Mouse (Mus musculus) embryonic facial prominence, embryonic 13.5 days (tissue): ENCODE data around the gene Gm45233. TPM values are rescaled to one million over a fixed set of nuclear protein-coding genes. Genes with fewer than 3 reads are reported as not detected.

Experiments
- ATAC-seq: fragments of 200-750 bp; cut with Nextera tagmentation; 2 replicates; pipeline ENCODE4 v1.8.0; 2017; ENCODE audit warnings: low read depth; ENCODE audit not compliant: insufficient number of reproducible peaks, insufficient read depth, low FRiP score, low TSS enrichment
- H3K27ac ChIP-seq: fragments of 300-500 bp; sonication (generic); 2 replicates; pipeline ENCODE4 v1.5.1; 2015; ENCODE audit warnings: moderate library complexity, mild to moderate bottlenecking, inconsistent platforms
- H3K27me3 ChIP-seq: fragments of 300-500 bp; sonication (generic); 2 replicates; pipeline ENCODE4 v1.6.1; 2015; ENCODE audit warnings: mild to moderate bottlenecking, inconsistent platforms
- H3K36me3 ChIP-seq: fragments of 300-500 bp; sonication (generic); 2 replicates; pipeline ENCODE4 v1.6.1; 2015; ENCODE audit warnings: mild to moderate bottlenecking, inconsistent platforms
- H3K4me1 ChIP-seq: fragments of 300-500 bp; sonication (generic); 2 replicates; pipeline ENCODE4 v1.6.1; 2015; ENCODE audit warnings: inconsistent platforms
- H3K4me2 ChIP-seq: fragments of 300-500 bp; sonication (generic); 2 replicates; pipeline ENCODE4 v1.6.1; 2015; ENCODE audit warnings: moderate library complexity, mild to moderate bottlenecking, inconsistent platforms
- H3K4me3 ChIP-seq: fragments of 300-500 bp; sonication (generic); 2 replicates; pipeline ENCODE4 v1.5.1; 2015; ENCODE audit warnings: mild to moderate bottlenecking, inconsistent platforms
- H3K9ac ChIP-seq: fragments of 300-500 bp; sonication (generic); 2 replicates; pipeline ENCODE4 v1.6.1; 2015; ENCODE audit warnings: mild to moderate bottlenecking, inconsistent platforms
- H3K9me3 ChIP-seq: fragments of 300-500 bp; sonication (generic); 2 replicates; pipeline ENCODE4 v1.6.1; 2016; ENCODE audit warnings: inconsistent platforms
- WGBS: fragments of 180-500 bp; shearing (Covaris S2); methylation state at CpG from one replicate; pipeline ENCODE4 v1.1.7; 2015; ENCODE audit warnings: mixed read lengths; 5-methylcytosine and 5-hydroxymethylcytosine counted together
- polyA plus RNA-seq: library from polyadenylated mRNA; unstranded; fragments of >200 nt; fragmentation: Nextera tagmentation; extraction: Ambion mirVana; gene quantifications from 2 replicates; pipeline ENCODE4 v1.2.1, GENCODE M21; 2015

Gene Gm45233
- polyA plus RNA-seq, 1 experiment from 2014 or later: 0.86 TPM

DNA sequence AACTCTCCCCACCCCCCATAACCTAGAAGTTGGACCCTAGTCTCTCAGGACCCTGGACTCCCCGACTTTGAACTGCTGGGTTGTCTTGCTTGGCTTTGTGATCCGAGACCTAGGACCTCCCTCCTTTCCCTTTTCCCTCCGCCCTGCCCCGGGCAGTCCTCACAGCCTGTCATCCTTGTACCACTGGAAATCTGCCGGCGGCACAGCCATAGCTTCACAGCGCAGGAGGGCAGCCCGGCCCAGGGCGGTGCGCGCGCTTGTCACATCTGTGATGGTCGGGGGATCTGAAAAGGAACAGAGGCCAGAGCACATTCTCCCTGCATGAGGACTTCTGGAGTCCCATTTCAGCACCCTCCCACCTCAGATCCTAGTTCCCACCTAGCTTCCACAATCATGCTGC lies 32.4 kb downstream of the Gm45233 start:
- 7% methylated on average over 13 of the region's 13 CpGs for WGBS
- peaks cover 5% of the 10 kb centered on the region; the same call in 1 of the 2 replicates for H3K4me1 ChIP-seq
- H3K36me3 ChIP-seq: 0 out of 2 replicates have a peak, but pooled peaks cover 5% of the 10 kb centered on the region
- no peak overlapping the region for H3K27ac ChIP-seq
- peak overlapping the region; percentile 11; the same call in 1 of the 2 replicates for H3K4me2 ChIP-seq
- no peak overlapping the region for H3K9ac ChIP-seq
- ATAC-seq: no peak
- H3K9me3 ChIP-seq: no peaks in the 10 kb centered on the region
- peaks cover 49% of the 10 kb centered on the region for H3K27me3 ChIP-seq
- H3K4me3 ChIP-seq: no peak overlapping the region; the same call in 1 of the 2 replicates

GRCm38 (mm10) chr7:43481191-43481590 lies 37.3 kb downstream of the Gm45233 start:
- WGBS: 60% methylated on average over 3 of the region's 3 CpGs
- no peak overlapping the region for H3K4me2 ChIP-seq

GRCm38 (mm10) chr7:43482090-43482716 lies 38.3 kb downstream of the Gm45233 start:
- no peak overlapping the region for H3K4me2 ChIP-seq
- H3K9ac ChIP-seq: no peak overlapping the region
- peak; percentile 29; the same call in 1 of the 2 replicates for ATAC-seq
- no peaks in the 10 kb centered on the region for H3K9me3 ChIP-seq
- WGBS: 56% methylated on average over 8 of the region's 8 CpGs
- H3K36me3 ChIP-seq: 0 out of 2 replicates have a peak, but pooled peaks cover 5% of the 10 kb centered on the region
- peaks cover 5% of the 10 kb centered on the region for H3K4me1 ChIP-seq
- peaks cover 18% of the 10 kb centered on the region for H3K27me3 ChIP-seq
- H3K27ac ChIP-seq: no peak overlapping the region
- H3K4me3 ChIP-seq: no peak overlapping the region

More at GRCm38 (mm10) chr7:43481191-43481590, 37.3 kb downstream of the Gm45233 start:
- no peak overlapping the region for H3K4me3 ChIP-seq
- no peak overlapping the region for H3K27ac ChIP-seq
- peaks cover 28% of the 10 kb centered on the region for H3K27me3 ChIP-seq
- 0 out of 2 replicates have a peak, but pooled peaks cover 5% of the 10 kb centered on the region for H3K36me3 ChIP-seq
- peaks cover 10% of the 10 kb centered on the region for H3K4me1 ChIP-seq
- no peak for ATAC-seq
- no peaks in the 10 kb centered on the region for H3K9me3 ChIP-seq
- H3K9ac ChIP-seq: no peak overlapping the region

DNA sequence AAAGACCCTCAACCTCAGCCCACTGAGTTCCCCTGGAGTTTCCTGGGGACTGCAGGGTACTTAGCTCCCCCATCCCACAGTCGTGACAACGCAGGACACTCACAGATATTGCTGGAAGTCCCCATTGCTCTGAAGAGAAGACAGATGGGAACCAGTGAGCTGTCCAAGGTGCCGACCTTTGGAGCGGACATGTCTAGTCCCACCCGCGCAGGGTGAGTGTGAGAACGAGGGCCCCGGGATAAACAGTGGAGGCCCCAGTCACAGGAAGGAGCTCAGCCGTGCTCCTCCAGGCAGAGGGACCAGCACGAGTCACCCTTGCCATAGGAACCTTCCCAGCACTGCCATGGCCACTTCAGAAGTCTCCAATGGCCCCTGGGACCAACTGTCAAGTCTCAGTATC lies 39.3 kb downstream of the Gm45233 start:
- H3K27me3 ChIP-seq: peaks cover 8% of the 10 kb centered on the region
- WGBS: 11% methylated on average over 10 of the region's 10 CpGs
- H3K4me2 ChIP-seq: no peak overlapping the region
- 0 out of 2 replicates have a peak, but pooled peaks cover 5% of the 10 kb centered on the region for H3K36me3 ChIP-seq
- H3K9ac ChIP-seq: no peak overlapping the region
- no peaks in the 10 kb centered on the region for H3K9me3 ChIP-seq
- no peak for ATAC-seq
- no peak overlapping the region for H3K4me3 ChIP-seq
- no peak overlapping the region for H3K27ac ChIP-seq
- H3K4me1 ChIP-seq: peaks cover 5% of the 10 kb centered on the region

GRCm38 (mm10) chr7:43488646-43489045 lies 44.7 kb downstream of the Gm45233 start:
- Histone ChIP-seq H3K36me3 (no peaks in the 10 kb centered on the region), H3K27me3 (no peaks in the 10 kb centered on the region), H3K9ac (no peak overlapping the region), H3K4me2 (peak overlapping the region; percentile 76), H3K27ac (no peak overlapping the region), H3K9me3 (no peaks in the 10 kb centered on the region), H3K4me3 (no peak overlapping the region), H3K4me1 (peaks cover 5% of the 10 kb centered on the region; the same call in 1 of the 2 replicates)
- ATAC-seq: no peak
- WGBS: 33% methylated on average over 5 of the region's 5 CpGs

GRCm38 (mm10) chr7:43489631-43490125 lies 45.8 kb downstream of the Gm45233 start, which contains the start of gene Iglon5:
Gene Iglon5 (minus strand): TSS chr7:43490075.
- Histone ChIP-seq H3K4me1 (peaks cover 5% of the 10 kb centered on the region; the same call in 1 of the 2 replicates), H3K27ac (no peak within 1 kb of the TSS), H3K4me2 (peak within 1 kb of the TSS; percentile 76), H3K27me3 (0 out of 2 replicates have a peak, but pooled peaks cover under 1% of the 10 kb centered on the region), H3K9me3 (no peaks in the 10 kb centered on the region), H3K4me3 (peak within 1 kb of the TSS; percentile 59), H3K9ac (peak within 1 kb of the TSS; percentile 80), H3K36me3 (no peaks in the 10 kb centered on the region)
- 0 out of 2 replicates have a peak, but pooled peaks have one; percentile 18 for ATAC-seq
- WGBS: under 1% methylated on average over 17 of the region's 41 CpGs

GRCm38 (mm10) chr7:43490182-43490584 lies 46.3 kb downstream of the Gm45233 start:
- no peaks in the 10 kb centered on the region for H3K36me3 ChIP-seq
- H3K9me3 ChIP-seq: no peaks in the 10 kb centered on the region
- H3K4me2 ChIP-seq: peak overlapping the region; percentile 76
- H3K27me3 ChIP-seq: peaks cover 5% of the 10 kb centered on the region
- peak overlapping the region; percentile 59 for H3K4me3 ChIP-seq
- peak; percentile 80 for ATAC-seq
- WGBS: 0% methylated on average over 9 of the region's 13 CpGs
- H3K27ac ChIP-seq: no peak overlapping the region
- H3K9ac ChIP-seq: peak overlapping the region; percentile 80
- peaks cover 5% of the 10 kb centered on the region; the same call in 1 of the 2 replicates for H3K4me1 ChIP-seq

DNA sequence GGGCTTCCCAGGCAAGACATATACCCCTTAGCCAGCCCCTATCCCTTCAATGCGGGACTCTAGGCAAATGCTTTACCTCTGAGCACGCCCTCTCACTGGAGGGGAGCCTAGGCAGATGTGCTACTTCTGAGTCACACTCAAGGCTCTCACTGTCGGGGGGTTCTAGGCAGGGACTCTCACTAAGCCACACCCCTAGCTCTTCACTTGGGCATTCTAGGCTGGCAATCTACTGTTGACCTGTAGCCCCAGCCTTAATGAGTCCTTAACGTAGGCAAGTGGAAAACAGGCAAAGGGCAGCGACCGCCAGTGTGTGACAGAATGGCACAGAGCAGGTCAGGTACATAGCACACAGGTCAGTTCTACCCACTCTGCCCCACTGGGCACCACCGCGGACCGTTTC lies 46.9 kb downstream of the Gm45233 start:
- no peak for ATAC-seq
- H3K27me3 ChIP-seq: peaks cover 12% of the 10 kb centered on the region
- H3K27ac ChIP-seq: no peak overlapping the region
- no peaks in the 10 kb centered on the region for H3K36me3 ChIP-seq
- peak overlapping the region; percentile 76; the same call in 1 of the 2 replicates for H3K4me2 ChIP-seq
- H3K9ac ChIP-seq: no peak overlapping the region
- H3K4me3 ChIP-seq: no peak overlapping the region
- peaks cover 5% of the 10 kb centered on the region; the same call in 1 of the 2 replicates for H3K4me1 ChIP-seq
- WGBS: 68% methylated on average over 9 of the region's 9 CpGs
- no peaks in the 10 kb centered on the region for H3K9me3 ChIP-seq

GRCm38 (mm10) chr7:43495343-43496021 lies 51.6 kb downstream of the Gm45233 start:
- no peak for ATAC-seq
- WGBS: 15% methylated on average over 21 of the region's 21 CpGs

GRCm38 (mm10) chr7:43511707-43512478 lies 68.0 kb downstream of the Gm45233 start:
- Histone ChIP-seq H3K27me3 (no peaks in the 10 kb centered on the region), H3K9me3 (no peaks in the 10 kb centered on the region), H3K4me1 (no peaks in the 10 kb centered on the region), H3K9ac (no peak overlapping the region), H3K36me3 (no peaks in the 10 kb centered on the region), H3K4me3 (no peak overlapping the region), H3K27ac (no peak overlapping the region), H3K4me2 (no peak overlapping the region)
- ATAC-seq: no peak
- 52% methylated on average over 4 of the region's 4 CpGs for WGBS

More at GRCm38 (mm10) chr7:43495343-43496021, 51.6 kb downstream of the Gm45233 start:
- H3K27ac ChIP-seq: no peak overlapping the region
- H3K9me3 ChIP-seq: no peaks in the 10 kb centered on the region
- peaks cover 12% of the 10 kb centered on the region for H3K27me3 ChIP-seq
- no peak overlapping the region for H3K4me2 ChIP-seq
- no peak overlapping the region for H3K4me3 ChIP-seq
- H3K36me3 ChIP-seq: no peaks in the 10 kb centered on the region
- H3K4me1 ChIP-seq: peaks cover 4% of the 10 kb centered on the region; the same call in 1 of the 2 replicates
- no peak overlapping the region for H3K9ac ChIP-seq

- ATAC-seq: no peak
- Histone ChIP-seq H3K27ac (no peak overlapping the region), H3K4me3 (no peak overlapping the region), H3K27me3 (no peaks in the 10 kb centered on the region), H3K4me2 (no peak overlapping the region), H3K36me3 (no peaks in the 10 kb centered on the region), H3K9ac (no peak overlapping the region), H3K4me1 (no peaks in the 10 kb centered on the region), H3K9me3 (no peaks in the 10 kb centered on the region)
- WGBS: 75% methylated on average over 4 of the region's 4 CpGs
These were observed 68.6 kb downstream of the Gm45233 start for GRCm38 (mm10) chr7:43512519-43512918.
